Mouse (Mus musculus) hematopoietic stem cell, adult 5-6 weeks (primary cell): ENCODE measurements around the gene Lsg1. TPM values are rescaled to one million over a fixed set of nuclear protein-coding genes. Genes with fewer than 3 reads are reported as not detected.

Experiments used
- ATAC-seq, 2 experiments: fragments of 125-278 bp in 1 of 2; replicated peaks in 1 of 2; 2 replicates each; pipeline ENCODE4 v1.8.0; 2016 to 2017; ENCODE audit warnings: inconsistent platforms in 2 of 2, mild to moderate bottlenecking in 2 of 2, moderate number of reproducible peaks in 2 of 2, low read depth in 1 of 2, moderate TSS enrichment in 1 of 2; ENCODE audit not compliant: low FRiP score in 2 of 2, poor library complexity in 2 of 2, severe bottlenecking in 2 of 2, insufficient read depth in 1 of 2, low TSS enrichment in 1 of 2
- total RNA-seq: library from RNA; stranded (forward); fragments of 172-1452, 232-1000 nt; gene quantifications from 2 replicates; pipeline ENCODE4 v1.2.3, GENCODE M21; 2017

Gene Lsg1
- total RNA-seq, 1 experiment from 2014 or later, result 57.5 TPM

GRCm38 (mm10) chr16:30602684-30603530, 15.5 kb upstream of the Lsg1 start:
- ATAC-seq, result no peak

- ATAC-seq, result no peak
Observed at GRCm38 (mm10) chr16:30601946-30602345, 14.6 kb upstream of the Lsg1 start.

- no peak for ATAC-seq
Observed at GRCm38 (mm10) chr16:30601046-30601832, 13.8 kb upstream of the Lsg1 start.

- no peak for ATAC-seq
Observed at GRCm38 (mm10) chr16:30600431-30601045, 13.1 kb upstream of the Lsg1 start.

DNA sequence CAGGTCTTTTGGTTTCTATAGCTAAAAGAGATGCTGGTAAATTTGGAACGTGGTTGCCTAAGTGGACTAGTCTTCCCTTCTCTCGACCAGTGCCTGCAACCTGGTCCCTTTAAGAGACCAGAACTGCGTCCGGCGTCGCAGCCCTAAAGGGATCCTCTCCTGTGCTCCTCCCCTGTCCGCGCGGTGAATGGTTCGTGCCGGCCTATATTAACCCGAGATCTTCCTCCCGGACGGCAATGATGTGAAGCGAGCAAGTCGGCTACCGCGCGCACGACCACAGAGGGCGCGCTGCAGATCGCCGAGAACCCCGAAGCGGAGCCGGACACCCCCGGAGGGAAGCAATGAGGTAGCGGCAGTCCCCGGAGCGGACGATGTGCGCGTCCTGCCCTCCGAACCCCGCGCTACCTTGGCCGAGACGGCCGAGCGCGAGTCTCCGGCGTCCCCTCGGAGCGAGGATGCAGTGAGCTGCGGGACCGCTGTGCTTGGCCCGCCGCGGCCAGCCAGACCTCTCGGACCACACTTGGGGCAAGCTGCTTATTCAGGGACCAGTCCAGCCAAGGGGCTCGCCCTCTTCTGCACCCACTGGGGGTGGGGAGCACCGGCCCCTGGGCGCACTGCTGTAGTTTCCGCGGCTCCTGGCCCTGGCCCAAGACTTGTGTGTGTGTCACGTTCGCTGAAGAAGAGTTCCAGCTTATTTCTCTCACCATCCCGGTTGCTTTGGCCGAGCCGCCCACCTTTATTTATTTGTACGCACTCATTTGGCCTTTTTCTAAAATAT, 12.3 kb upstream of the Lsg1 start, which contains the start of gene Fam43a:
Gene Fam43a, plus strand, starts transcription at position 233 of the 778 bp plus-strand sequence.
- ATAC-seq, result peak; percentile 64 to 70

- ATAC-seq, result peak; percentile 49 to 54
Observed at GRCm38 (mm10) chr16:30596959-30597681, 9.7 kb upstream of the Lsg1 start.

- no peak for ATAC-seq
Observed at GRCm38 (mm10) chr16:30595835-30596557, 8.6 kb upstream of the Lsg1 start.

GRCm38 (mm10) chr16:30595356-30595755, 8.0 kb upstream of the Lsg1 start:
- no peak for ATAC-seq

GRCm38 (mm10) chr16:30591990-30592389, 4.6 kb upstream of the Lsg1 start:
- ATAC-seq, result no peak

DNA sequence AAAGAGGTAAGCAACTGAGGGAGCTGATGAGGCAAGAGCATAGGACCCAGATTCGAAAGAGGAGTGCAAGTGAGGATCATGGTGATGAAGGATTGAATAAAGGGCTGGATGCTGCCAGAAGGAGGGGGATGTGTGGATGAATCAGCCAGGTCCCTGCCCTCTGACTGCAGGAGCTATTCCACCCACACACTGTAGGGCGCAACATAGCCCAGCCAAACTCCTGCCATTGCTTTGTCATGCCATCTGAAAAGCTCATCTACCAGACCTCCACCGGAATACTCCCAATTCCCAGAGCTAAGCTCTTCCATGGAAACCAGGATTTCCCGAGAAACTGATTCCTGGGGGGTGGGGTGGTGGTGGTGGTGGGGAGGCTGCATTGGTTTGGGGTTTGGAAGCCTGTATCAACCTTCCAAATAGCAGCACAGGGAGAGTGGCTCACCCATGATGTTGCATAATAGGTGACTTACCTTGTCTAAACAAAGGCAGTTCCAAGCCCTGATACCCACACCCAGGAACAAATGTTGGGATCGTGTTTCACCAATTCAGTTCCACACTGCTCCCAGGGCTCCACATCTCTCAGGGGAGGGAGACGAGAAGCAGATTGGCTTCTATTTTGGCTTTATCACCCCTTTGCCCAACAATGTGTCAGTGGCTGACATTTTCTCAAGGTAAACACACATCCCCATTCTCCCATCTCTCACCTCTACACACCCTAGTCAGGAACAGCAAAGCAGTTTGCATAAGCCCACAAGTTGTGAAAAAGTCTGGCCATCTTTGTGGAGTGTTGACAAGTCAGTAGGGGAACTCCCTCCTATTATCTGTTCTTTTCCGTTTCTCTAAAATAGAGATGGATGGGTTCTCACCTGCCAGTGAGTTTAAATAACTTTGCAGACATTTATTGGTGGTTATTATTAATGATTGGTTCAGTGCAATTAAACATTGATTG, 3.1 kb upstream of the Lsg1 start:
- ATAC-seq, result no peak

DNA sequence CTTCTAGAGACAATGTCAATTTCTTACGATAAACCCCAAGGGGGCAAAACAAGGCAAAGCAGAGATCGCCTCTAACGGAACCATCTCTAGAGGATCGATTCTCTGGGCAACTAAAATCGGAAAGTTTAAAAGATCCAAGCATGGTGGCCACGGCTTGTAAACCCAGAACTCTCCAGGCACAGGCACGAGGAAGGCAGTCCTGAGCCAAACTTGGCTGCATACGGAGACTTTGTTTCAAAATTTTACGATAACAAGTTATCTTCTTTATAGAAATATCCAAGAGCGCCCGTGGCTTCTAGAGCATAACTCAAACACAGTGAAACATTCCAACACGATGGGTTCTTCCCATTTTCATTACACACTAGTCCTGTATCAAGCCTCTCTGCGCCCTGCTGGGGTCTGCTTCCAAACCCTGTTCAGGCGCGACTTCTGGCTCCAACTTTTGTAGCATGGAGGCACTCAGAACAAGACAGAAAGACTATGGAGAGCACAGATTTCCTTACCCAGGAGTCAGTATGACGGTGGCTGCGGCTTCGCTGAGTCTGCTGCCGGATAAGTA, 378 bp downstream of the Lsg1 start:
- no peak; a peak in 1 of 4 replicates for ATAC-seq

GRCm38 (mm10) chr16:30580765-30581164, 6.6 kb downstream of the Lsg1 start:
- no peak for ATAC-seq

DNA sequence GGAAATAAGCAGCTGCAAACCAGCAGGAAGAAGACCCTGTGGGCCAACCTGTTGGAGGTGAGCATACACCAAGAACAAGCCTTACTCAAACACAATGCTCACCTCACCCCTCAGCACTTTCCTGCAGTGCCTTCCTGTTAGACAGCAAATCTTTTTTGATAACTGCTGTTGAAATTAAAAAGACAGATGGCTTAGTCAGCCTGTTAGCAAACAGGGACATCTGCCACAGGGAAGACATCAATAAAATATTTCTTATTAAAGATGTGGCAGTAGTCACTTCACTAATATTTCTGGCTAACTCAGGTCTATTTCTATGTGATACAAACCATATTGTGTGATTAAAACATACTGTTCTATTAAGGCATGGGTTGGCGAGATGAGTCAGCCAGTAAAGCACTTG, 11.0 kb downstream of the Lsg1 start:
- no peak for ATAC-seq

- ATAC-seq, result peak in 1 of 2 experiments; percentile 32; a peak in 1 of 4 replicates
Observed at GRCm38 (mm10) chr16:30575815-30576214, 11.6 kb downstream of the Lsg1 start.

DNA sequence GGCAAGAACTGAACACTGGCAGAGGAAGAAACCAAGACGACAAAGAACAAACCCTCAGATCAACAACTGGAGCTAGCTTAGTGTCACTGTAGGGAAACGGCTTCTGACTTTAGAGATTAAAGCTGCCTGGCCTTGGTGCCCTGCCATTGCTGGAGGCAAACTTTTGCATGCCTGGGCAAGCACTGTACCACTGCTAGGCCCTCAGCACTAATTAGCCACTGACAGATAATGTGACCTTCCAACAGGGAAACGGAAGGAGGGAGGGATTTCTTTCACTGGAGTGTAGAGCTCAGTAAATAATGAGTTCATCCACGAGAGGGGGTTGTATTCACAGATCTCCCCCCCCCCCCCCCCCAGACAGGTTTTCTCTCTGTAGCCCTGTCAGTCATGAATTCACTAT, 15.2 kb downstream of the Lsg1 start:
- no peak for ATAC-seq
